Mouse (Mus musculus) lung, postnatal 10 days (tissue): ENCODE measurements around the gene Gin1.
A peak's percentile ranks its signal among the peaks of the same experiment; 100 is the strongest.
"Not testable (repeated sequence)": the region's sequence is repeated elsewhere in the genome, so short reads cannot be mapped to it uniquely, and the experiment has no call there.

ENCODE experiments used
- DNase-seq: peaks from one replicate; pipeline ENCODE4 v3.0.0; 2021

Gin1 gene

DNA sequence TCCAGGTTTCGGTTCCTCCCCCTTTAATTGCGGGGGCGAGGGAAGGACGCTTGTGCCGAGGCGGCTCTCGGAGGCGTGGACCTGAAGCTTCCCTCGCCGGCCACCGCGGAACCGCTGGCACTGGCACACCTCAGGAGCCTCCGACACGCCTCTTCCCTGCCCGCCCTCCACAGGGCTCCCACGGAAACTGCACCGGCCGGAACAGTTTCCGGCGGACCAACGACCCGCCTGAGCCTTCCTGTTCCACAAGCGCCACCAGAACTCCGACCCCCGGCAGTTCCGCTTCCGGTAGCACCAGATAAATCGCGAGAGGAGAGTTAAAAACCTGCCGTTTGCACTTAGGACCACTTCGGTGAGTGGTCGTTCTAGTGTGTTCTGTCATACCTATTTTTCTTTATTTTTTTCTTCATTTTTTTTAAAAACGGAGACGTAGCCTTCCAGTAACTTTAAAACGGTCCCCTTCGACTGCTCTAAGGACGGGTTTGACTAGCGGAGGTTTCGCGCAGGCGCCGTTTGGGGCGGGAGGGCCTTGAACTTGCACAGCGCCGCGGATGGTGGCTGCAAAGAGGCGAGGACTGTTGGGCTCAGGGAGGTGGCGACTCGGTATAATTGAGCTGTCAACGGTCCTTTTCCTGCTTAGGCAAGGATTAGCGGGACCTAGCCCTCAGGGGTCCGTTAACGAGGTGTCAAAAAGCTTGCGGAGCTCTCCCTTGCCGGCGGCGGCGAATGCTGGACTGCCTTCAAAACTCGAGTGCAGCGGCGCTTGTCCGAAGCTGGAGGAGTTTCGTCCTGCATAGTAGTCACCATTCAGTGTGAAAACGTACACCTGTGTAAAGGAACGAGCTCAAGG, at the start of gene Gin1, which contains the start of gene Ppip5k2:
TSS of gene Gin1 (plus strand) at position 269 of the 850 bp plus-strand sequence.
TSS of gene Ppip5k2 (minus strand) at position 508 of the 850 bp plus-strand sequence.
- DNase-seq: peak; percentile 96

DNA sequence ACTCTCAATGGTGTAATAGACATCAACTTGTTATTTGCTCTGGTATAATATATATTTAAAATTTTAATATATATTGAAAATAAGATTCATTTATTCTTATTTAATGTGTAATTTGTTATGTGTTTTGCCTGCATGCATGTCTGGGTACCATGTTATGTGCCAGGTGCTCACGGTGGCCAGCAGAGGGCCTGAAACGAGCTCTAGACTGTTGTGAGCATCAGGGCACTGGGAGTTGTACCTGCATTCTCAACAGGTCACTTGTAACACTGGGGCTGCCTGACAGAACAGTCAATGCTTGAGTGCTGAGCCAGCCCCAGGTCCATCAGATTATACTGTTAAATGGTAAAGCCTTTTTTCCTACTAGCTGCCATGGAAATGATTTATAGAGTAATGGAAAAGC, 43.2 kb upstream of the Gin1 start:
- DNase-seq: no peak

DNA sequence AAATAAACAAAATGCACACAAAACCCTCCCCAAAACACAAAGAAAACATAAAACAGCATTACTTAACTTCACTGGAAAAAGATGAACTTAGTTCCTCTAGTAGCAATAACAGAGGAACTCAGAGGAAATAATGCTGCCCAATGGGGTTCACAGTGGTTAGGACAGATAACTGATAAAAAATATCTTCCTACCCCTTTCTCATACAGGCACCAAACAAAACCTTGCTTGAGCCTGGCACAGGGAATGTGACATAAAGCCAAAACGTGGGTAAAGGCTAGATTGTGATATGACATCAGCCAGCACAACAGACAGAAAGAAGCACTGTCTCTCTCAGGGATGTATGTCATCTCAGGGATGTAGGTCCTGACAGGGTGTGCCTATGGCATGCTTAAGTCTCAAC, 40.6 kb upstream of the Gin1 start:
- DNase-seq: no peak

DNA sequence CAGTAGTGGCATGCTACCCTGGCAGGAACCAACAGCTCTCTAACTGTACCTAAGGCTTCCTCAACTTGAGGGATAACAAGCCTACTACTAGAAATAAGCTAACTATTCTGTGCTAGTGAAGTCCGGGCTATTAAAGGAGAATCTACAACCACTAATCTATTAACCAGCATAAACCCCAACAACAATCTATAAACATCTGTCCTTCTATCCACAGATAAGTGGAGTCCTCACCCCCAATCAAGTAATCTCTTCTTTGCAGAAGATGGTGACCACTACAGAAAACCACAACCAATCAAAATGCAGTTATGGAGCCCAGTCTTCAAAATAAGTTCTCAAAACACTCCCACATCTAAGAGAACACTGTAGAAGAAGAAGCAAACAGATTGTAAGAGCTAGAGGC, 26.9 kb upstream of the Gin1 start:
- no peak for DNase-seq

DNA sequence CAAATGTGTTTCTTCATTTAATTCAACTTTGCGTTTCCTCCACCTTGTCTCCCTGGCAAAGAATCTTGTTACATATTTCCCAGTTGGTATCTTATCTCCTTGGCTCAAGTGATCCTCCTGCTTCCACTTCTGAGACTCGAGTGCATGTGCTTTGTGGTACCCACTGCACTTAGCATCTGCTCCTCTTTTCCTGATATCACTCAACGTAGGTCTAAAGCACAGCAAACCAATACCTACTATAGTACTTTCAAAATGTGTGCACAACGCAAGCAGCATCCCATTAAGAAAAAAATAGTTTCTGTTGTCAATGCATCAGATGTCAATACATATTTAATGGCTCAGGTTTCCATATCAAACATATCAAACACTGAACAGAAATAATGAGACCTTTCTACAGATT, 24.3 kb upstream of the Gin1 start:
- DNase-seq: no peak

DNA sequence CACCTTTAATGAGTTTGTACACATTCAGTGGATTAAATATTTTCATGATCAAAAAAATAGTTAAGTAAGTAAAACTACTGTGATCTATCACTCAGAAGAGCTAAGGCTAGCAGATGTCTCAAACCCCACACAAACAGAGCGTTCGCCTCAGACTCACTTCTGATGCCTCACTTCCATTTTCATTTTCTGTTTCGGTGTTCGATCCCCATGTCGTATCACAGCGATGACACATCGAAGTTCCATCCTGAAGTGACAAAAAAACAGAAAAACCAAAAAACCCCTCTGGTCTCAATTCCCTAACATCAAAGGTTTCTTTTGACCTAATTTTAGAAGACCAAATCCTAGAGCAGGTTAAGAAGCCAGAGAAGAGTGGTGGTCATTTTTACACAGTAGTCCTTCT, 23.7 kb upstream of the Gin1 start:
- no peak for DNase-seq

DNA sequence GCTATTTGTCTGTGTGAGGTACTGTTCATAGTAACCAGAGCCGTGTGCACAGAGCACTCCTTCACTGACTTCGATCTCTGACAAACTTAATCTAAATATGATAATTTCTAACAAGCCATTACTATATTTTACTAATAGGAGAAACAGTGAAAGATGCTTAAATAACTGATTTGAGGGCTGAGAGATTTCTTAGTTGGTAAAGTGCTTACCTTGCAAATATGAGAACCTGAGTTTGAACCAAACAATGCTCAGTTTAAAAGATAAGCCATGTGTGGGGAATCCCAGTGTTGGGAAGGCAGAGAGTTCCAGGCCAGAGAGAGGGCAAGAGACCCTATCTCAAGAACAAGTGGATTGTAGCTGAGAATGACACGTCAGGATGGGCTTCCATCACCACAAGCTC, 21.8 kb upstream of the Gin1 start:
- no peak for DNase-seq

DNA sequence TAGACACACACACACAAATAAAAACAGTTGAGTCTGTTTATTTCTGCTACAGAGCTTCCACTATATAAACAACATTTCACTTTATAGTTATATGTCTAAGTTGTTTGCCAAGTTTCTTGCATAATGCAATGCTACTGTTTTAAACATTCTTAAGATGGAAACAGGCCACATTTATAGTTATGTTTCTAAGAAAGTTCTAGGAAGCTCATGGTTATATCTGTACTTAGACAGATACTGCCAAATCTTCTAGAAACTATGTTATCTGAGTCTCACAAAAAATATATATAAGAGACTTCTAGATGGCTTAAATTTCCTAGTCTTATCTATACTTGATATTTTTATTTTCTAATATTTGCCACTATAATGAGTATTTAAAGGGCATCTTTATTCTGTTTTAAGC, 16.8 kb upstream of the Gin1 start:
- DNase-seq: no peak

DNA sequence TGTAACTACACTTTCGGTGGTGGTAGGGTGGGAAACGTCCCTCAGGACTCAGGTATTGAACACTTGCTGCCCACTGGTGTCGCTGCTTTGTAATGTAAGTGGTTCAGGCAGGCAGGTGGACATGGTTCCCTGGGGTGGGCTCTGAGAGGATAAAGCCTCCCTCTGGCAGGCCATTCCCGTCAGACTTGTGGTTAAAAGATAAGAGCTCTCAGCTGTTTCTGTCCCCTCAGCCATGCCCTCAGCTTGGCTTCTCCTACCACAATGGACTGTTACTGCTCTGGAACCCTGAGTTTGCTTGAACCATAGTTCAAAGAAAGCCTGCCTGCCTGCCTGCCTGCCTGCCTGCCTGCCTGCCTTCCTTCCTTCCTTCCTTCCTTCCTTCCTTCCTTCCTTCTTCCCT, 15.6 kb upstream of the Gin1 start:
- no peak for DNase-seq

DNA sequence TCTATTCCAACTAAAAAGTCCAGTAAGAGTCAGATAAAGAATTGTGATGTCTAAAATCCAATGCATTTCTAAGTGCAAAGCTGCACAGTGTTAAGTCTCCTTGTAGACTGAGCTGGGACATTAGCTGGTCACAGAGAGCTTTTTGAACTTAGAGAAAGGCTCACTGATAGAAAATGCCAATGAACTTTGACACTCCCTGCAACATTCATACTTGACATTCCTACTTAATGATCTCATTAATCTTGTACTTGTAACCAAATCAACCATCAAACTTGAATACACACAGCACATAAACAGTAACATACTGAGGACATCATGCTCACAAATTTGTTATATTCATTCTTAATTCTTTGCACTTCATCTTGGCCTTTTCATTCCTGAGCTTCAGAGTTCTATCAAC, 10.1 kb upstream of the Gin1 start:
- no peak for DNase-seq

DNA sequence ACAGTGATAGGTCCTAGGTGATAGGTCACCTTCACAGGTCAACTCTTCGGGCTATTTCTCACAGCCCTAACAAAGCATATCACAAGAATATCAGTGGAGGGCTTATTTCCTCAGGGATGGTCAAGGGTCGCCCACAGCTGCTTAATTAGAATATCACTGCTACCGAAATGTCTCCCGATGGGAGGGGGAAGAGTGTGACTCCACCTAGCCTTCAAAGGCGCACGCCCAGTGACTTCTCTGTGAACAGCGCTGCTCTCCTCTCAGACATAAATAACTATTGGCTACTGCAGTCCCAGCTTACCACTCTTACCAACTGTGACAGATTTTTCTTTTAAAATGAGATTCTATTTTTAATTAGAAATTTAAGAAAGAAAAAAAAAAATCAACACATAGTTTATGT, 9.4 kb upstream of the Gin1 start:
- DNase-seq: no peak

DNA sequence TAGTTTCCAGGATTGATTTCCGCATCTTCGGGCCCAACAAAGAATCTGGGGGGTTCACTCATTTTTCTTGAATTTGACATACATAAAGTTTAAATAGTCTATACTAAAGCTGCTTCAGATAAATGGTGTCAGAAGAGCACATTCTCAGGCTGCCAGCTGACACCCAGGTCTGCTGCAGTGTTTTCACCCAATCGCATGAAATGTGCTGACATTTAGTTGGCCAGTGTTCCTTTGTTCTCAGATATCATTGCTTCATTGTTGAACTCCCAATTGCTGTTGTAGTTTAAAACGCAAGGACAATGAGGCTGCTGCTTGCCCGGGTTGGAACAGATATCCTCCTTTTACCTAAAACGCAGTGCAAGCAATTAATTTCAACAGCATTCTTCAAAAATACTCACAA, 8.5 kb upstream of the Gin1 start:
- no peak for DNase-seq

DNA sequence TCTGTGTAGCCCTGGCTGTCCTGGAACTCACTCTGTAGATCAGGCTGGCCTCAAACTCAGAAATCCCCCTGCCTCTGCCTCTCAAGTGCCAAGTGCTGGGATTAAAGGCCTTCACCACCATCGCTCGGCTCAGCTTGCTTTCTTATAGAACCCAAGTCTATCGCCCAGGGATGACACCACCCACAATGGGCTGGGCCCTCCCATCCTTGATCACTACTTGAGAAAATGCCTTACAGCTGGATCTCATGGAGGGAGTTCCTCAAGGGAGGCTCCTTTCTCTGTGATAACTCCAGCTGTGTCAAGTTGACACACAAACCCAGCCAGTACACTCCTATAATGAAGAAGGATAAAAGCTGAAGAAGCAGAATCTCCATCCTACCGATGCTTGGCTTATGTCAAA, 4.3 kb upstream of the Gin1 start:
- not testable (repeated sequence) for DNase-seq

DNA sequence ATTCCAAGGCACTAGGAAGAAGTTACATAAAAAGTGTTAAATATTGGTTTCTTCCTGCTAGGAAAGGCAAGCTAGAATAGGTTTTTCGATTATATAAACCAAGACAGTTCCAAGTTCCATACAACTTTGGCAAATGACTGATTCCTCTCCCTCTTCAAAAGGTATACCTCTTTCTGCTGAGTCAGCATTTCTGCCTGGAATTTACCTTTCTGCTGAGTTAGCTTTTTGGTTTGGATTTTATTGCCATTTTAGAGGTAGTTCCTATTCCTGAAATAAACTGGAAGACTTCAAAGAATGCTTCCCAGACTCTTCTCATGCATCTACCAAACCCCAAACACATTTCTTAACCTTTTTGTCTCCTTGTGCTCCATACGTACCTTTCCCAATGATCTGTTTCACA, 1.9 kb upstream of the Gin1 start:
- DNase-seq: no peak

DNA sequence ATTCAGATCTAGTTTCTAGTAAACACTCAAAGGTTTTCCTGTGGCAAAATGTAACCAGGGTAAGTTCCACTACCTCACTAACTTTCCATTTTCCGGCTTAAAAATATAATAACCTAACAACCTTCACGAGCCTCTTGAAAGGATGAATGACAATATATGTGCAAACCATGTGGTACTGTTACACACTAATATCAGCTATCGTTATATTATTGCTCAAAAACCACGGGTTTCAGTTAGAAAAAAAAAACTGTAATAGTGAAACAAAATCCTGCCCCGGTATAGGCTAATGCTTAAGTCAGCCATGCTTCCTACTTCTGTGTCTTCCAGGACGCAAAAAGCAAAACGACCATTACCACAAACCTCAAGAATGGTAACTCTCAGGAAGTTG, 1.1 kb upstream of the Gin1 start:
- DNase-seq: no peak

DNA sequence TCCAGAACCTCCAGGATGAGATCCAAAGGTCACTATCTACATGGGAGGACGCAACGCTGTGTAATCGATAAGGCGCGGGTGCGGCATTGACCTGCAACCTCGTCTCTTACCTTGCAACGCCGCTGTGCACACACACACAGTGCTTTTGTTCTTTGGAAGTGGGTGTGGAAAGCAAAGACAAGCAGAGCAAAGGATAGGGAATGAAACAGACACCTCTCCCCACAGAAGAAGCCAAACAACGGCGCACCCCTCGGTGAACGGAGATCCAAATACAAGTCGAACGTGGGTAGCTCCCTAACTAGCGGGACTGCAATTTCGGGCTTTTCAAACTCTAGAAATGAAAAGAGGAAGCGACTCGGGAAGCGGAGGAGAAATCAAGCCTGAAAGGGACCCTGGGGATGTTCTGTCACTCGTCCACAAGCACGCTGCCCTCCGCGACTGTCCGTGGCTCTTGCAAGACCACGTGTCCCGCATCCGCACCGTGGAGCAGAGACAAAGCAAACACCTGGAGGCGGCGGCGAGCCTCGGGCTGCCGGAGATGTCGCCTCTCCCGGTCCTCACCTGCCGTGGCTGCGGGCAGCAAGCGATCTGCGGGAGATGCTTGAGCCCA, 573 bp upstream of the Gin1 start:
- DNase-seq: no peak

DNA sequence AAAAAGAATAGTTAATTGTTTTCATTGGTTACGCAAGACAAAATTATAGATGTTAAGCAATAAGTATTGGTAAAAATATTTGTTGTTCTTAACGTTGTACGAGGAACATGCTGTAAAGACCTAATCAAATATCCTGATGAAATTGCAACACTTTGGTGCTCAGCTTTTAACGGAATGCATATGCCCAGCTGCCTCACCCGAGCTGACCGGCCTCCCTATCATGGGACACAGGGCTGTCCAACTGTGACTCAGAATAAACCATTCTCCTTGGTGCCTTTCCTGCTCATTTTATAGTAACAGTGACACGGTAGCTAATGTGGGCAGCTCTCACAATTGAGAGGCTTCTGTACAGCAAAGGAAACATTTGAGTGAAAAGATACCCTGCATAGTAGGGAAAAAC, 1.1 kb downstream of the Gin1 start:
- DNase-seq: no peak

DNA sequence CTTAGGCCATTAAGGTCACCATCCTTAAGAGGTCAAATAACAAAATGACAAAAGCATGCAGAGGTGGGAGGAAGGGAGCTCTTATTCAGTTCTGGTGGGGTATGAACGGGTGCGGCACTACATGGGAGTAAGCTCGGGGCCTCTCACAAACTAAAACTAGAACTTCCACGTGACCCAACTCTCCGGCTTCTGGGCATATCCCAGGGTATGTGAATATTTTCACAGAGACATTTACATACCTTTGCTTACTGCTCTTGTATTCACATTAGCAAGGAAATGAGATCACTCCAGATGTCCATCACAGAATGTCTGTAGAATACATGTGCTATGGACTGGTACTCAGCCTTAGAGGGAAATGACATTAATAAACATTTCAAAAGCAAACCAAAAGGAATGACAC, 1.8 kb downstream of the Gin1 start:
- no peak for DNase-seq

DNA sequence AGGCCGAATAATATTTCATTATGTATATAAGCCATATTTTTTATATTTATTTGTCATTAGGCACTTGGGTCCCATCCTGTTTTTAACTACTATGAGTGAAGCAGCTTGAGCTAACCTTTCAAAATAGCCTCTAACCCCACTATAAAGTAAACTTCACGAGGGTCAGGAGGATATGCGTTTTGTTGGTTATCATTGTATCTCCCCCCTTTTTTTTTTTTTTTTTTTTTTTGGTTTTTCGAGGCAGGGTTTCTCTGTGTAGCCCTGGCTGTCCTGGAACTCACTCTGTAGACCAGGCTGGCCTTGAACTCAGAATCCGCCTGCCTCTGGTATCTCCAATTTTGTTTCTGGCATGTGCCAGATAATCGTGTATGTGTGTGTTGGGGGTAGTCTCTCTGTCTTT, 3.4 kb downstream of the Gin1 start:
- DNase-seq: no peak

DNA sequence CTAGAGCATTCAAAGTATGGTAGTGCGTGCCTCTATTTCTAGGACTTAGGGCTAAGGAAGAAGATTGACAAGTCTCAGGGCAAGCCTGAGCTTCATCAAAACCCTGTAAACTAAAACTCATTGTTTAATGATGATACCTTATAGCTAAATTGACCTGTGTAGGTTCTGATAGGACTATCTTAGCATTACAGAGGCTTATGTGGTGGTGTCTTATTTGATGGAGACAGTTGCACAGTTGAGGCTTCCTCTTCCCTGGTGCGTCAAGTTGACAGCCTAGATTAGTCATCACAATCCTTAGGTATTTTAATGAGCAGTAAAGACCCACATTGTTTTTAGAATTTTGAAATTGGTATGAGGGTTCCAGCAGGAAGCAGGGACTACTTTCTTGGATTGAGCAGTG, 4.0 kb downstream of the Gin1 start:
- DNase-seq: no peak

DNA sequence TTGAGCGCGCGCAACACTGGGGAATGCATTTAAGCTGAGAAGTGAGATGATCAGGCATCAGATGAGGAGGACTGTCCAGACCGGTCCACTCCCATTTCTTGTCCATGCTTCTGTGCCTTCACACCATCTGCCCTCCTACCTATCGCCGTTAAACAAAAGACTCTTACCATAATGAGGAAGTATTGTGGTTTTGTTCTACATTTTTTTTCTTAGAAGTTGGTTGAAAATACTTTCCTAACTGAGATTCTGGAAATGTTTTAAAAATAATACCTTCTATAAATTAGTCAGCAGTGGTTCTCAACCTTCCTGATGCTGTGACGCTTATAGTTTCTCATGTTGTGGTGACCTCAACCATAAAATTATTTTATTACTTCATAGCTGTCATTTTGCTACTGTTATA, 11.7 kb downstream of the Gin1 start:
- DNase-seq: no peak

DNA sequence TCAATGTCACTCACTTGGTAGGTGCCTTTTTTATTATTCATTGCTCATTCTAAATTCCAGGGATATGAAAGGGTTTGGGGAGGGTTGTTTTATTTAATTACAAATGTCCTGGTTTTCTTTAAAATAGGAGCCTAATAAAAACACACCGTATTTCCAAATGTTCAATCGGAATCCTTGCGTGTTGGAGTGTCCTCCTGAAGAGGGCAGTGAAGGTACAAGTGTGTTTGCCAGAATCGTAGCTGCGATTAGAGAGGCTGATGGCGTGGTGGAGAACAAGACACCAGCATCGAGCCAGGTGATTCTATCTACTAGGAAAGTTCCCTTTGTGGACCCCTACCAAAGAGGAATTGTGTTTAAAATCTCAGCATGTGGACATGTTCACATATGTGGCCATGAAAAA, 15.0 kb downstream of the Gin1 start:
- no peak for DNase-seq

DNA sequence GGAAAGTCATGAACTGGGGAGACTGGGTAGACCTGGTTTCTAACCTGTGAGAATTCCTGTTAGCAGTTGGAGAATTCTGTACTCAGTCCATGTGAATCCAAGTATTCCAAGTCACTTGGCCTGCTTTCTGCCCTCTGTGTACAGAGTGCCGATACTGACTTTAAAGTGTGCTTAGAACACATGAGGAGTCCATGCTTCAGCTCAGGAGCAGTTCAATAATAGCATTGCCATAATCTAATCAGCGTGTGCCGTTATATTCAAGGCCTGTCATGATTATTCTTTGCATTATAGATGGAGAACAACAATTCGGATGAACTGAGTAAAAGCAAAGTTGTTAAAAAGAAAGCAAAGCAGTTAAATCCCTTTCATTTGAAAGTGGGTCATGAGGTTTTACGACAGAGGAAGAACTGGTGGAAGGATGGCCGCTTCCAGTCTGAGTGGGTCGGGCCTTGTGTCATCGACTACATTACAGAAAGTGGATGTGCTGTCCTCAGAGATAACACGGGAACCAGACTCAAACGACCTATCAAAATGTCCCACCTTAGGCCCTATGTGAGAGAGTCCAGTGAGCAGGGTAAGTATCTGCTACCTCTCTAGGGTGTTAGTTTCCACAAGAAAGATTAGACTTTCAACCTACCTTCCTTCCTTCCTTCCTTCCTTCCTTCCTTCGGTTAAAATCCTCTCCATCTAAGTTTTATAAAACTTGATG, 15.9 kb downstream of the Gin1 start:
- no peak for DNase-seq

DNA sequence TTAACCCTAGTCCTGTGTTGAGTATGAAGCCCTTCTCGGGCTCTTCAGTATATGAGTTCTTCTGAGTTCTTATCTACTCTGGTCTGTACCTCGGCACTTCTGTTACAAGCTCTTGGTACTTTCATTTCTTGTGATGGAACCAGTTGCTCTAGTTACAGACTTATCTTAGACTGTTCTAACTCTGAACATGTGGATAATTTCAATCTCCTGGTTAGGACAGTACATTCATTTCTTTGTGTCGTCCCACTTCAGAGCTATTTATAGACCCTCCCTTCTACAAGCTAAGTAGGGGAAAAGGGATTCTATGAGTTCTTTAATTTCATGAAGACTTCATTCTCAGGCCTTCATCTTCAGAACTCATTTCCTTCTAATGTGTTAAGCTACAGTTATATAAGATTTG, 17.7 kb downstream of the Gin1 start:
- no peak for DNase-seq
